Mouse (Mus musculus) stomach, postnatal 0 days (tissue): ENCODE results near the gene Srsf3. TPM values are rescaled to one million over a fixed set of nuclear protein-coding genes. Genes with fewer than 3 reads are reported as not detected.
"Not testable (repeated sequence)": the region's sequence is repeated elsewhere in the genome, so short reads cannot be mapped to it uniquely, and the experiment has no call there.

Source experiments
- ATAC-seq: fragments of 200-750 bp; cut with Nextera tagmentation; 2 replicates; pipeline ENCODE4 v1.8.0; 2017; ENCODE audit not compliant: low FRiP score, low TSS enrichment
- DNase-seq: peaks from one replicate; pipeline ENCODE4 v3.0.0-alpha.2; 2016; ENCODE audit warnings: low spot score
- H3K27ac ChIP-seq: fragments of 300-500 bp; sonication (generic); replicated peaks from 2 replicates; pipeline ENCODE4 v1.5.1; 2014; ENCODE audit warnings: mild to moderate bottlenecking, control low read depth
- H3K27me3 ChIP-seq: fragments of 300-500 bp; sonication (generic); 2 replicates; pipeline ENCODE4 v1.6.1; 2014; ENCODE audit warnings: low read length; ENCODE audit not compliant: control insufficient read depth, insufficient read depth
- H3K36me3 ChIP-seq: fragments of 300-500 bp; sonication (generic); 2 replicates; pipeline ENCODE4 v1.6.1; 2014; ENCODE audit warnings: low read length, mixed read lengths; ENCODE audit not compliant: control insufficient read depth, insufficient read depth
- H3K4me1 ChIP-seq: fragments of 300-500 bp; sonication (generic); replicated peaks from 2 replicates; pipeline ENCODE4 v1.6.1; 2014; ENCODE audit warnings: antibody characterized with exemption; ENCODE audit not compliant: control insufficient read depth, insufficient read depth
- H3K4me2 ChIP-seq: fragments of 300-500 bp; sonication (generic); replicated peaks from 2 replicates; pipeline ENCODE4 v1.6.1; 2014; ENCODE audit warnings: low read depth, mild to moderate bottlenecking, control low read depth, moderate library complexity
- H3K4me3 ChIP-seq: fragments of 300-500 bp; sonication (generic); 2 replicates; pipeline ENCODE4 v1.5.1; 2014; ENCODE audit warnings: low read depth, low read length, control low read depth
- H3K9ac ChIP-seq: fragments of 300-500 bp; sonication (generic); 2 replicates; pipeline ENCODE4 v1.6.1; 2014; ENCODE audit warnings: mild to moderate bottlenecking, low read length, control low read depth, mixed read lengths
- H3K9me3 ChIP-seq: fragments of 300-500 bp; sonication (generic); 2 replicates; pipeline ENCODE4 v1.6.1; 2016; ENCODE audit warnings: low read length; ENCODE audit not compliant: control insufficient read depth
- CTCF ChIP-seq: IDR thresholded peaks from 2 replicates; pipeline ENCODE4 v1.5.1; 2016; ENCODE audit warnings: antibody characterized with exemption, low read depth, mild to moderate bottlenecking, moderate library complexity
- EP300 ChIP-seq: optimal IDR thresholded peaks from 2 replicates; pipeline ENCODE3; 2016; ENCODE audit warnings: antibody characterized with exemption
- WGBS: fragments of 180-500 bp; shearing (Covaris S2); extraction: QIAGEN DNeasy Blood & Tissue Kit; methylation state at CpG from one replicate; pipeline ENCODE4 v1.1.7; 2014; 5-methylcytosine and 5-hydroxymethylcytosine counted together
- polyA plus RNA-seq: library from polyadenylated mRNA; unstranded; fragments of >200 nt; fragmentation: Nextera tagmentation; extraction: Ambion mirVana; gene quantifications from 2 replicates; pipeline ENCODE4 v1.2.1, GENCODE M21; 2015

Gene Srsf3
- polyA plus RNA-seq, 1 experiment from 2014 or later, result 305 TPM

DNA sequence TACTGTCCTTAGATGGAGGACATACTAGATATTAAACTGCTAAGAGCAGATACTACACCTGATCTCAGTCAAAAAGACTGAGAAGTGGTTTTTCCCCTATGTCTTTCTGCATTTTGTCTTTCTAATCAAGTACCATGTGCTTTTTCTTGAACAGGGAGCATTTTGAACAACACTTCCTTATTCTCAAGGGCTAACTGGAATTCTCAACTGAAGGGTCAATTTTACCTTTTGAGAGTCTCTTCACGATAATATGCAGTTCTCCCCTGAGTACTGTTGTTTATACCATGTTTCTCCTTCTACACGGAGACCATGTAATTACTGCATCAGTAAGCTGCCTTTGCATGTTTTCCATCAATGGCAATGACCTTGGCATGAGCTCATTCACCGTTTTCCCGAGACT, 42.4 kb upstream of the Srsf3 start:
- no peak for TF ChIP-seq EP300
- no peak for DNase-seq
- Histone ChIP-seq H3K36me3 (peaks cover 14% of the 10 kb centered on the region; the same call in 1 of the 2 replicates), H3K27me3 (no peaks in the 10 kb centered on the region), H3K4me3 (no peak overlapping the region), H3K4me1 (no peaks in the 10 kb centered on the region), H3K9ac (no peak overlapping the region), H3K27ac (no peak overlapping the region), H3K4me2 (no peak overlapping the region), H3K9me3 (no peaks in the 10 kb centered on the region)
- 66% methylated on average over 4 of the region's 4 CpGs for WGBS
- no peak for ATAC-seq

DNA sequence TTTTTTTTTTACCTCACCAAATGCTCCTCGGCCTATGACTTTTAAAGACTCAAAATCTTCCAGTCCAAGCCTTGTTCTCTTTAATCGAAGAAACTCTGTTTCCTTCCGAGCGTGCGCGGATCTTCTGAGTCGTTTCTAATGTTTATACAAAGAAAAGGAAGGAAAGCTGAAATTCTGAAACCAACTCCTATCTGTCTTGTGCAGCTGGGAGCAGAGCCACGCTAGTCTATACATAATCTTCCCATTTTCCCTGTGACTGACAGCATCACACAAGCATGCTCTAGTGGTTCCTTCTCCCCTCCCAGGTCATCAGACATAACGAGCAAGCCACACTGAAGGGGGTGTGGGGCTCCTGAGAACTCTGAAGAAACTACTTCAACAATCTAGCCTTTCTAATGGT, 41.1 kb upstream of the Srsf3 start:
- Histone ChIP-seq H3K4me3 (no peak overlapping the region), H3K9ac (no peak overlapping the region), H3K9me3 (no peaks in the 10 kb centered on the region), H3K27ac (no peak overlapping the region), H3K36me3 (peaks cover 14% of the 10 kb centered on the region; the same call in 1 of the 2 replicates), H3K27me3 (no peaks in the 10 kb centered on the region), H3K4me2 (no peak overlapping the region), H3K4me1 (no peaks in the 10 kb centered on the region)
- TF ChIP-seq CTCF (no peak), EP300 (no peak)
- no peak for DNase-seq
- no peak for ATAC-seq
- 54% methylated on average over 9 of the region's 9 CpGs for WGBS

GRCm38 (mm10) chr17:28992105-28992504, 40.3 kb upstream of the Srsf3 start:
- no peak for DNase-seq
- no peak for ATAC-seq
- Histone ChIP-seq H3K4me2 (no peak overlapping the region), H3K4me1 (no peaks in the 10 kb centered on the region), H3K27ac (no peak overlapping the region), H3K9me3 (no peaks in the 10 kb centered on the region), H3K36me3 (peaks cover 15% of the 10 kb centered on the region), H3K4me3 (no peak overlapping the region), H3K9ac (no peak overlapping the region), H3K27me3 (no peaks in the 10 kb centered on the region)
- 40% methylated on average over 7 of the region's 7 CpGs for WGBS
- TF ChIP-seq EP300 (no peak), CTCF (no peak)

DNA sequence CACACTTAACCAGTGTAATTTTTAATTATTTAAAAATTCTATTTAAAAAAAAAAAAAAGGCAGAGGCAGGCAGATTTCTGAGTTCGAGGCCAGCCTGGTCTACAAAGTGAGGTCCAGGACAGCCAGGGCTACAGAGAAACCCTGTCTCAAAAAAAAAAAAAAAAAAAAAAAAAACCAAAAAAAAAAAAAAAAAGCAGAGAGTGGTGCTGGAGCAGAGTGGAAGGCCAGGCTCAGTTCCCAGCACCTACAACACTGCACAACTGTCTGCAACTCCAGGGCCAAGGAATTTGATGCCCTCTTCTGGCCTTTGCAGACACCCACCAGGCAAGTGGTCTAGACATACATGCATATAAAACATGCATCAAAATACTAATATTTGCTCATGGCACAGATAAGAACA, 39.4 kb upstream of the Srsf3 start:
- H3K9ac ChIP-seq, H3K27ac ChIP-seq, H3K4me1 ChIP-seq, H3K4me2 ChIP-seq, DNase-seq, H3K4me3 ChIP-seq, ATAC-seq, H3K27me3 ChIP-seq, H3K9me3 ChIP-seq: not testable (repeated sequence)
- 100% methylated on average over 1 of the region's 1 CpGs for WGBS
- peaks cover 18% of the 10 kb centered on the region for H3K36me3 ChIP-seq

DNA sequence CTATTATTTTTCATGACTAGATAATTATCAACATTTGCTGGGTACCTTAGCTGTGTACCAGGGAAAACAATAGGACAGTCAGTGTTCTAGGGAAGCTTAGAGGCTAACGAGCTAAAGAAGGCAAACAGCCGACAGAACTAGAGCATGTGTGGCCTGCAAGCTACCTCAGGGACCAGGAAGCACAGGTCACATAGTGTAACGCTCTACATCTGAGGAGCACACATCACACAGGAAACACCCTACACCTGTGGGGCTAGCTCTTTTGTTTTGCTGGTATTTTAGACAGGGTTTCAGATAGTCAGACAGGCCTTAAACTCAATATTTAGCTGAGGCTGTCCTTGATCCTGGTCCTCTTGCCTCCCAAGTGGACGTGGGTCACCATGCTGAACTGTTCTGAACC, 37.8 kb upstream of the Srsf3 start:
- no peak for TF ChIP-seq EP300
- TF ChIP-seq CTCF, result no peak
- 85% methylated on average over 4 of the region's 4 CpGs for WGBS
- no peaks in the 10 kb centered on the region for H3K9me3 ChIP-seq
- H3K27me3 ChIP-seq, result no peaks in the 10 kb centered on the region
- DNase-seq, result no peak
- ATAC-seq, result no peak
- H3K4me1 ChIP-seq, result no peaks in the 10 kb centered on the region
- H3K9ac ChIP-seq, result no peak overlapping the region
- H3K4me2 ChIP-seq, result no peak overlapping the region
- peaks cover 15% of the 10 kb centered on the region for H3K36me3 ChIP-seq
- no peak overlapping the region for H3K4me3 ChIP-seq
- no peak overlapping the region for H3K27ac ChIP-seq

- 83% methylated on average over 6 of the region's 6 CpGs for WGBS
- no peaks in the 10 kb centered on the region for H3K27me3 ChIP-seq
- H3K4me3 ChIP-seq, result no peak overlapping the region
- no peak for DNase-seq
- H3K36me3 ChIP-seq, result peaks cover 12% of the 10 kb centered on the region
- no peak for ATAC-seq
- no peak overlapping the region for H3K4me2 ChIP-seq
- no peaks in the 10 kb centered on the region for H3K9me3 ChIP-seq
- no peaks in the 10 kb centered on the region for H3K4me1 ChIP-seq
- no peak for TF ChIP-seq EP300
- TF ChIP-seq CTCF, result no peak
- no peak overlapping the region for H3K9ac ChIP-seq
- no peak overlapping the region for H3K27ac ChIP-seq
Measured at GRCm38 (mm10) chr17:29000465-29000864, 32.0 kb upstream of the Srsf3 start.
